Mouse (Mus musculus): ENCODE measurements at regions not wholly inside any gene's neighbourhood (a gene's known extent, or its start where the extent isn't known, plus 50 kb on each side); places are given as distances from the start of the nearest gene placed in this dataset.
A peak's percentile ranks its signal among the peaks of the same experiment; 100 is the strongest.

DNA sequence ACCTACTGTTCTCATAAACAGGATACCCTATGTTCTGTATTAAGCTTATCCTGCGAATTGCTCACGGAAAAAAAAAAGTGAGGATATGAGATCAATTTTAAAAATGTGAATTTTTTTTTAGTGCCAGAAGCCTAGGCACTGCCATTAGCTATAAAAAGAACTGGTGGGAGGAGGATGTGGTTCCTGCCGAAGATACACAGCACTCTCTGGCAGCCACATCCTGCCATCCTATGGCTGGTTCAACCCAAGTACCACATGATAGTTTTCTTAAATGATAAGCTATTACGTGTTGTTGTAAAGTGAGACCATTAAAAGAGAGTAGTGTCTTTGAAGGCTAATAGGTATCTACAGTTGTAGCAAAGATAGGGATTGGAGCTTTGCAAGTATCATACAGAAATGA, 58.2 kb upstream of the Ppp3ca start:
- peak; percentile 78 for DNase-seq (ENCODE audit: low read depth)

DNA sequence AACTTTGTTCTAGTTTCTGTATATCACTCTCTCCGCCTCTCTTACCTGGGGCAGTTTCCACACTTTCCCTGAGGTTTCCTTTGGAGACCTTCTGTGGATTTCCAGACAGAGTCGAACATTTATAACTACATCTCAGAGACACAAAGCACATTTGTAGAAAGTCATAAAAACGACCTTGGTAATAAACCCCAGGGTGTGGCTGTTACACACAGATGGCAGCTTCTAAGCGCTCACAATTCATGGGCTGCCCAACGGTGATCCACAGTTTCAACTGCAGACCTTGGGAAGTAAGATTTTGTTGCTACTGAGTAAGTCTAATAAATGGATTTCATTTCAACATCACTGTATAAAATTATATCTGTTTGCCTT, 59.4 kb upstream of the Ppp3ca start:
- no peak for DNase-seq (ENCODE audit: low read depth)

DNA sequence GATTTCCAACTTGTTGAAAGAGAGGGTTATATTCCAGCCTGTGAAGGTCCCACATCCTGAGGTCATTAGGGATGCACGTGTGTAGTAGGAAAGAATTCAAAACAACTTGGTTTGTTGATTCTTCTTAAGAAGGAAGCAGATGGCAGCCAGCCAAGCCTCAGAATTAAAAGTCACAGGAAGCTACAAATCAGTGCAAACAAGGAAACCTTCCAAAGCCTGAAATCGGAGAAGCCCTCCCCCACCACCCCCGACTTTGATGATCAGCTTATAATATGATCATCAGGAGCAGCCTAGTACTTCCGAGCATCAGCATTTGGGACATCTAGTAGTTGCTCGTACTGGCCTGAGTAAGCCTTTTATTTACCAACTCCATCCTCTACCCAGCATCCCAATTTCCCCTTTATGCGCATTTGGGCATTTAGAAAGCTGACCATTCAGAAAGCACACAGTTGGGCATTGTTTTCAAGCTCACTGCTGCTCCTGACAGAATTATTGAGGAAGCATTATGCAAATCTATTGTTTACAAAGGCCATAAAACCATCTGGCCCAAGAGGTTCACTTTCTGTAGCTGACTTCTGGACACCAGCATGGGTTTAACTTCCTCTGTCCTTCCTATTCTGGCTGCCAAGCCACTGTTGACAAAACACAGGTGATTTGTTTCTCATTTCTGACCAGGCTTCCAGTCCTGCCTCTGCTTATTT, 59.9 kb upstream of the Ppp3ca start:
- DNase-seq (ENCODE audit: low read depth) = peak; percentile 17

DNA sequence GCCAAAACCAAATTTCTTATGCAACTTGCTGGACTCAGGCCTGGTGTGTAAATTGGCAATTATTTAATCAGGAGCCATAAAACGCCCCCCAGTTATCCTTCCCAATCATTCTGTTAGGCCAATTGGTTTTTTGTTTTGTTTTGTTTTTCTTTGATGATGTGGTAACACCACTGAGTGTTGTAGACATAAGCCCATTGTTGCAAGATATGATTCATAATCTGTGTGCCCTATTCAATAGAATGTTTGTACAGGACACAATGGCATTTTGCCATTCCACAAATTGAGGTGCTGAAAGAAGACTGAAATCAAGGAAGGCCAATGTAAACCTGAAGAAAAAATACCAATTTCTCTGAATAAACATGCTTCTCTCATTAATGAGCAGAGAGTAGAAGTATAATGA, 68.2 kb upstream of the Ppp3ca start:
- no peak for DNase-seq (ENCODE audit: low read depth)

GRCm38 (mm10) chr3:136583937-136584336, 86.0 kb upstream of the Ppp3ca start:
- no peak for DNase-seq (ENCODE audit: low read depth)

GRCm38 (mm10) chr3:136578016-136578415, 91.9 kb upstream of the Ppp3ca start:
- DNase-seq (ENCODE audit: low read depth) = no peak

GRCm38 (mm10) chr3:136570517-136570916, 99.4 kb upstream of the Ppp3ca start:
- no peak for DNase-seq (ENCODE audit: low read depth)

DNA sequence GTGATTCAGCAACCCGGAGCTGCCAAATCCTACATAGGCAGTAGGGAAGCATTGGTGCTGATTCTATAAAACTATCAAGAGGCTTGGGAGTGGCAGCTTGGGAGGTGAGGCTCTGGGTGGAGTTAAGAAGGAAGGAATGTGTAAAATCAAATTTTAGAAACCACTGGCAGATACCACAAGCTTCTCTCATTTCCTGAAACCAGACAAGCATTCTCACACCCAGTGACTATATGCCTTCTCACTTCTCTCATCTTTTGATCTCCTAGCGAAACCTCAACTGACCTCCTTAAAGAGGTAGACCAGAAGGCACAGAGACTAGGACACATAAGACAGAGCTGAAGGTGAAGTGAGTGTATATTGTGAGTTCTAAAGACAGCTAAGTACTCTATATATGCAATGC, 113.4 kb upstream of the Ppp3ca start:
- DNase-seq (ENCODE audit: low read depth) = peak; percentile 12

GRCm38 (mm10) chr3:136549471-136549870, 120.5 kb upstream of the Ppp3ca start:
- DNase-seq (ENCODE audit: low read depth) = no peak

DNA sequence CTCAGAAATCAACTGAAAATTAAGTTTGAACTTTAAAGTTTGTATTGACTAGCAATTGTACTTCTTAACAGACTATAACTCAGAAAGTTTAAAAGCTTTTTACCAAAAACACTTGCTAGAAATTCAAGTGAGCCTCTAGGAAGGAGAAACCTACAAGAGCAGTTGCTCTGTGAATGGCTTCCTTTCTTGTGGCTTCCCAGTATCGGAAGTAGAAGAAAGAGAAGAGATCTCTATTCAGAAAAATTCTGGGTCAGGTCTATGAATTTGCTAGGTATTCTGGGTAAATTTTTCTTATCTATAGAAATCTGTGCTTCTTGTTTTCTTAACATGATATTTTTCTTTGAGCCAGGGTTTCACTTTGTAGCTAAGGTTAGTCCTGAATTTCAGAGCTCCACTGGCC, 138.3 kb upstream of the Ppp3ca start:
- DNase-seq (ENCODE audit: low read depth) = peak; percentile 11

DNA sequence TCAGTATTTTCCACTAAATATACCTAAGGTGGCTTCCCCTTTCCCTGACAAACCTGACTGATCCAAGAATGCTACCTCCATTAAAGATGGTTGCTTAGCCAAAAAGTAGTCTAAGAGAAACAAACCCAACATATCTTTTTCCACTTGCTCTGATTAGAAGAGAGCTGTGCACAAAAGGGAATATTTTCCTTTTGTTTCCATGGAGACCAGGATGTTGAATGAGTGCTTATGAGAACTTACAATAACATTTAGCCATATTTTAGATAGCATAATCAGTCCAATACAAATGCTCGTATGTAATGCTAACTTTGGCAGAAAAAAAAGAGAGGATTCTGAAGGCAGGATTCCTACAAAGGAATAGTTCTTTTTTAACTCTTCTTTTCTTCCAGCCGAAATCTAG, 161.3 kb upstream of the Ppp3ca start:
- no peak for DNase-seq (ENCODE audit: low read depth)

DNA sequence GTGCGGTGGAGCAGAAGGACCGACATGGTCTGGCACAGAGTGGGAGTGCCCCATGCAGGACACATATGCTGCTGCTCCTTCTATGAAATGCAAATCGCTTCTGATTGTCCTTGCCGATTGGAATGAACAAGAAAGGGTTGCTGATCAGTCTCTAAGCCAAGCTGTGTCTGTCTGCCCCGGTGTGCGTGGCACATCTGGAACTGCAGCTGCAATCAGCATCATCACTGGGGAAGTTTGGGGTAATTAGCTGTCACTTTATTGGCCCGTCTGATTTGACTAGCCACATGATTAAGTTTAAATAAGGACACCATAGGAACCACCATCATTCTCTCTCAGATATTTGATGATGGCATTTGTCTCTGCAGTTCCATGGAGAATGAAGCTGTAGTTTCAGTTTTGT, 162.9 kb upstream of the Ppp3ca start:
- DNase-seq (ENCODE audit: low read depth) = no peak

GRCm38 (mm10) chr3:136494831-136495230, 169.0 kb upstream of the Bank1 start:
- DNase-seq (ENCODE audit: low read depth) = no peak

- no peak for DNase-seq (ENCODE audit: low read depth)
Observed at GRCm38 (mm10) chr3:136491683-136492082, 165.8 kb upstream of the Bank1 start.

DNA sequence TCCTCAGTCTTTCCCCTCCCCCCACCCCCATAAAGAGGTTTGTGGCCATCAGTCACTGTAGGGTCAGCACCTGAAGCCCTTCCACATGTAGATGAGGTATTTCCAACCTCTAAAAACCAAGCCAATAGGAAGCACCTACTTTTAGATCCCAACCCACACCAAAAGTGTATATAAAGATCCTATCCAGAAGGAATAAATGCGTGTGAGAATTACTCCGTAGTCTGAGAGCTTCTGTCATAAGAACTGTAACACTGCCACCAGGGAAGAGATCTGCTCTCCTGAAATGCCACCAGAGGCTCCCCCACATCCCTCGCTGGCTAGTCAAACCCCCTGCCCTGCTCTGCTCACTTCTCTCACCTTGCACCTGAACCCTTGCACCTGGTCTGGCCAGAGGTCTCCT, 145.8 kb upstream of the Bank1 start:
- DNase-seq (ENCODE audit: low read depth) = no peak

- no peak for DNase-seq (ENCODE audit: low read depth)
Observed at GRCm38 (mm10) chr3:136462747-136463146, 136.9 kb upstream of the Bank1 start.

GRCm38 (mm10) chr3:136456471-136457117, 130.7 kb upstream of the Bank1 start:
- no peak for DNase-seq (ENCODE audit: low read depth)

DNA sequence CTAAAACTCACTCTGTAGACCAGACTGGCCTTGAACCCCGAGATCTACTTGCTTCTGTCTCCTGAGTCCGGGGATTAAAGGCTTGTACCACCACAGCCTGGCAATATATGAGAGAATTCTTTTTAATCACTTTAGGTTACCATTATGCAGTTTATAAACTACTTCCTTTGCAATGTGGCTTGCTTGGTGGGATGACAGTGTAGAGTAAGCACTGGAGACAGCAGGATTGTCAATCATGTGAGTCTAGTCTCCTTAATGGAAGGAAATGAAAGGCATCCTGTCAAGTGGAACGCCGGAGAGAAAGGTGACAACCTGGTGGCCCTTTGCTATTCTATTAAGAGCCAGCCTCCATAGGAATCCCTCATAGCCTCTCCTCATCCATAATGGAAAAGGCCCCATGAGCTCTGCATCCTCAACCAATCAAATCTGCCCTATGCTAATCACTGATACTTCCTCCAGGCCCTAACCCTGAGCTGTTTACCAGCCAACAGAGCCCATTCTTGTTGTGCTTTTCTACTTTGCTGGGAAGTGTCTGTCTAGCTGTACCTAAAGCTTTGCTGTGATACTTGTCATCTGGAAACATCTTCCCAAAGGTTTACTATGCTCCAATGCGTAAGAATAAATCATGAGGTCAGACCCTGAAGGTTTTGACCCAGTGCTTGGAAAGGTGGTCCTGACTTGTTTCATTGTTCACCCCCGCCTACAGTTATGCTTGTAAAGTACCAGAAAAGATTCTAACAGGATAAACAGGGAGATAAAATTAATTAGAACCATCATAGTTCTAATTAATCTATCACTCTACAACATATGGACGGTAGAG, 130.0 kb upstream of the Bank1 start:
- DNase-seq (ENCODE audit: low read depth) = no peak

GRCm38 (mm10) chr3:136454967-136455366, 129.1 kb upstream of the Bank1 start:
- DNase-seq (ENCODE audit: low read depth) = no peak

GRCm38 (mm10) chr3:136450986-136451774, 125.3 kb upstream of the Bank1 start:
- DNase-seq (ENCODE audit: low read depth) = no peak

GRCm38 (mm10) chr3:136450361-136450895, 124.6 kb upstream of the Bank1 start:
- no peak for DNase-seq (ENCODE audit: low read depth)

- DNase-seq (ENCODE audit: low read depth) = no peak
Observed at GRCm38 (mm10) chr3:136449364-136449763, 123.5 kb upstream of the Bank1 start.

Measured in induced T-regulatory cell, adult 2 months (primary cell).